Mouse (Mus musculus): ENCODE data around the gene Cyp2b9.
"Not testable (repeated sequence)": the region's sequence is repeated elsewhere in the genome, so short reads cannot be mapped to it uniquely, and the experiment has no call there.

The Cyp2b9 gene

GRCm38 (mm10) chr7:26173111-26173510 is at the start of gene Cyp2b9:
Gene Cyp2b9, plus strand, starts transcription at chr7:26173411.
- not testable (repeated sequence) for ATAC-seq (ENCODE audit: low TSS enrichment)

DNA sequence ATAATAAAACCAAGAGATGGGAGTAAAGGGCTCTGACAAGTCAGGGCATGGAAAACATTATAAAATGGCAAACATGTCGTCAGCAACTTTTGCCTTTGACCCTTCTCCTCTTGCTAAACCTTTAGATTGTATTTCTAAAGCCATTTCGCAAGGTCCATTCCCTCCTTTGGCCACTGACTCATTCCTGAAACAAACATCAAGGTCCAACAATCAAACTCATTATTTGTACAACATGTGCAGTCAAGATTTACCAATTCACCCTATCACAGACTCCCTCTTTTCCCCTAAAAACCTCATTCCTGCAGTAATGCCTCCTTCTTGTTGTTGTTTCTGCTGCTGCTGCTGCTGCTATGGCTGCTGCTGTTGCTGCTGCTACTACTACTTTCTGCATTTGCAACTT is 33.6 kb upstream of the Cyp2b9 start:
- not testable (repeated sequence) for ATAC-seq (ENCODE audit: low TSS enrichment)

GRCm38 (mm10) chr7:26143657-26144056 is 29.6 kb upstream of the Cyp2b9 start:
- ATAC-seq (ENCODE audit: low TSS enrichment) = not testable (repeated sequence)

- ATAC-seq (ENCODE audit: low TSS enrichment) = not testable (repeated sequence)
Measured at GRCm38 (mm10) chr7:26168765-26169536, 4.3 kb upstream of the Cyp2b9 start.

- ATAC-seq (ENCODE audit: low TSS enrichment) = no peak
Measured at GRCm38 (mm10) chr7:26201083-26201482, 27.9 kb downstream of the Cyp2b9 start.

- ATAC-seq (ENCODE audit: low TSS enrichment) = not testable (repeated sequence)
Measured at GRCm38 (mm10) chr7:26260034-26260433, 86.8 kb downstream of the Cyp2b9 start, which contains the start of gene Vmn1r184. Gene Vmn1r184, plus strand, starts transcription at chr7:26260334.

Data from frontal cortex, adult (tissue).